Mouse (Mus musculus) liver, embryonic 14.5 days (tissue): ENCODE data around the gene Slc38a10. TPM values are rescaled to one million over a fixed set of nuclear protein-coding genes. Genes with fewer than 3 reads are reported as not detected.

ENCODE experiments used
- ATAC-seq: fragments of 200-750 bp; cut with Nextera tagmentation; 2 replicates; pipeline ENCODE4 v1.8.0; 2017; ENCODE audit warnings: moderate number of reproducible peaks, mild to moderate bottlenecking, moderate library complexity; ENCODE audit not compliant: insufficient read depth
- DNase-seq, 3 experiments: peaks; one replicate each; pipeline ENCODE4 v3.0.0-alpha.2; 2012 to 2013; ENCODE audit warnings: low read depth in 3 of 3, low spot score in 3 of 3
- H3K27ac ChIP-seq: fragments of 300-500 bp; sonication (generic); 2 replicates; pipeline ENCODE4 v1.5.1; 2014; ENCODE audit warnings: moderate library complexity, mild to moderate bottlenecking, control low read depth, inconsistent platforms
- H3K27me3 ChIP-seq: fragments of 300-500 bp; sonication (generic); 2 replicates; pipeline ENCODE4 v1.6.1; 2014; ENCODE audit warnings: mild to moderate bottlenecking, low read length, moderate library complexity; ENCODE audit not compliant: control insufficient read depth, insufficient read depth
- H3K36me3 ChIP-seq: fragments of 300-500 bp; sonication (generic); replicated peaks from 2 replicates; pipeline ENCODE4 v1.6.1; 2014; ENCODE audit warnings: low read depth; ENCODE audit not compliant: control insufficient read depth, insufficient read depth
- H3K4me1 ChIP-seq, 2 experiments: fragments of 200-500 bp in 1 of 2; fragments of 300-500 bp in 1 of 2; sonication (generic) in 1 of 2; replicated peaks; 2 replicates each; pipeline ENCODE4 v1.6.1; 2012 to 2014; ENCODE audit warnings: antibody characterized with exemption in 1 of 2, inconsistent platforms in 1 of 2, low read length in 1 of 2; ENCODE audit not compliant: control insufficient read depth in 2 of 2, insufficient read depth in 2 of 2
- H3K4me2 ChIP-seq: fragments of 300-500 bp; sonication (generic); 2 replicates; pipeline ENCODE4 v1.6.1; 2014; ENCODE audit warnings: low read depth, mild to moderate bottlenecking, control low read depth, moderate library complexity
- H3K4me3 ChIP-seq, 2 experiments: fragments of 200-500 bp in 1 of 2; fragments of 300-500 bp in 1 of 2; sonication (generic) in 1 of 2; 2 replicates each; pipeline ENCODE4 v1.5.1; 2012 to 2014; ENCODE audit warnings: low read depth in 2 of 2, low read length in 2 of 2, mild to moderate bottlenecking in 2 of 2, control low read depth in 1 of 2, inconsistent platforms in 1 of 2, moderate library complexity in 1 of 2; ENCODE audit not compliant: insufficient read depth in 1 of 2
- H3K9ac ChIP-seq: fragments of 300-500 bp; sonication (generic); replicated peaks from 2 replicates; pipeline ENCODE4 v1.6.1; 2014; ENCODE audit warnings: mild to moderate bottlenecking, control low read depth, moderate library complexity
- H3K9me3 ChIP-seq: fragments of 300-500 bp; sonication (generic); 2 replicates; pipeline ENCODE4 v1.6.1; 2016; ENCODE audit warnings: low read length, mixed read lengths; ENCODE audit not compliant: control insufficient read depth
- CTCF ChIP-seq: IDR thresholded peaks from 2 replicates; pipeline ENCODE4 v1.5.1; 2016; ENCODE audit warnings: antibody characterized with exemption, low read depth, control low read depth
- EP300 ChIP-seq: IDR thresholded peaks from 2 replicates; pipeline ENCODE4 v1.6.1; 2016; ENCODE audit warnings: antibody characterized with exemption, low read depth
- WGBS: fragments of 180-500 bp; shearing (Covaris S2); extraction: QIAGEN DNeasy Blood & Tissue Kit; methylation state at CpG from one replicate; pipeline ENCODE4 v1.1.7; 2014; ENCODE audit not compliant: insufficient replicate concordance; 5-methylcytosine and 5-hydroxymethylcytosine counted together
- polyA plus RNA-seq, 2 experiments: library from polyadenylated mRNA; depleted of rRNA in 1 of 2; stranded (reverse) in 1 of 2; unstranded in 1 of 2; fragments of >200 nt; fragmentation: Nextera tagmentation in 1 of 2; extraction: Ambion mirVana in 1 of 2; gene quantifications; 2 replicates each; pipeline versions ENCODE4 v1.2.1 to v1.2.3; 2012 to 2014

The Slc38a10 gene
- polyA plus RNA-seq, 2 experiments = 21.0 to 21.8 TPM

DNA sequence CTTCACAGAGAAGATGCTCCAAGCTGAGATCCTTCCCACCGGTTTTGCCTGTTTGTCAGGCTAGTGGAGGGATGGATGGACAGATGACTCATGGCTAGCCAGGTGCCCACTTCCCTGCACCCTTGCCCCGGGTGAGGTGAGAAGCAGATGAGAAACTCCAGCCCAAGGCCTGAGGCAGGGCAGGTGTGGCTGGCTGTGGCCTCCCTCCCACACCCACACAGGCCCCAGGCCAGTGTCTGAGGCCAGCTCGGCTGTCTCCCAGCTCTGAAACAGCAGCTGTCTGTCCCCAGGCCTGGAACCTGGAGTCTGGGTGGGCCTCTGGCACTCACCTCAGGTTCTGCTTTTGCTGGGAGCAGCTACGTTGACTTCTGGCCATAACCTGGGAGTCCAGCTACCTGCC is 24.8 kb upstream of the Slc38a10 start:
- ATAC-seq (no peak), DNase-seq (no peak)
- Histone ChIP-seq H3K4me3 (no peak overlapping the region), H3K9ac (no peak overlapping the region), H3K4me2 (no peak overlapping the region), H3K36me3 (no peaks in the 10 kb centered on the region), H3K27ac (no peak overlapping the region), H3K9me3 (no peaks in the 10 kb centered on the region), H3K4me1 (no peaks in the 10 kb centered on the region), H3K27me3 (no peaks in the 10 kb centered on the region)
- 44% methylated on average over 4 of the region's 4 CpGs for WGBS
- TF ChIP-seq CTCF (no peak), EP300 (no peak)

DNA sequence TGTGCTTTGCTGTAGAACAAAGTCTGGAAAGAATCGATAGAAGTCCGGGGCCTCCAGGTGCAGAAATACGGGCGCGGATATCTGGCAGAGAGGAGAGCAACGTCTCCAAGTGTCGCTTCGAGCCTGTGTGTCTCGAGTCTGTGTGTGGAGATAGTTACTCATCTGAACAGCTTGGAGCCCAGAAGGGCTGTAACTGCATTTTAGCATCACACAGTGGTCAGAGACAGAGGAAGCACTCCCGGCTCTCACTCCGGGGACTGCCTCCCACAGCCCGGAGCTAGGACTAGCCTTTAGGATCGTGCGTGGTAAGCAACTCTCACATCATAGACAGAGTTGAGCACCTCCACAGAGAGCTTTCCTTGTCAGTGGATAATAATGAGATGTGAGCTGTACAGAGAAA is 22.1 kb upstream of the Slc38a10 start:
- no peaks in the 10 kb centered on the region for H3K9me3 ChIP-seq
- no peak overlapping the region for H3K27ac ChIP-seq
- ATAC-seq (no peak), DNase-seq (no peak)
- H3K27me3 ChIP-seq = no peaks in the 10 kb centered on the region
- no peak overlapping the region for H3K4me3 ChIP-seq
- H3K36me3 ChIP-seq = no peaks in the 10 kb centered on the region
- H3K9ac ChIP-seq = no peak overlapping the region
- H3K4me2 ChIP-seq = no peak overlapping the region
- TF ChIP-seq CTCF (no peak), EP300 (no peak)
- H3K4me1 ChIP-seq = peaks cover 0 to 8% of the 10 kb centered on the region in 2 experiments; a peak in 2 of 4 replicates
- WGBS = 74% methylated on average over 14 of the region's 14 CpGs

DNA sequence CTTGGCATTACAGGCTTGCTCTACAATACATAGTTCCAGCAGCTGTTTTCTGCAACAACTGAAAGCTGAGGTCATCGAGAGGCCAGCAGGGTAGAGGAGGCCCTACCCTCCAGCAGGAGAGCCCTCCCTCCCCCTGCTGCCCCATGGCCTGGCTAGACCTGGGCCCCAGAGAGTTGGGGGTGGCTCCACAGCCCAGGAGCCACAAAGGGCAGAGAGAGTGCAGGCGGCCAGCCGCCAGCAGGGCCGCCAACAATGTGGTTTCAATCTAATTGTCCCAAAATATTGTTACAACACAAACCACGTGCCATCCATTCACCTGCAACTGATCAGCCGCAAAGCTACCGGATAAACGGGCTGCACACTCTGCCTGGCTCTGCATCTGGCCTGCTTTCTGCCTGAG is 20.0 kb upstream of the Slc38a10 start:
- Histone ChIP-seq H3K9me3 (no peaks in the 10 kb centered on the region), H3K27ac (no peak overlapping the region), H3K4me2 (no peak overlapping the region), H3K36me3 (no peaks in the 10 kb centered on the region), H3K27me3 (no peaks in the 10 kb centered on the region), H3K9ac (no peak overlapping the region), H3K4me1 (peaks cover 0 to 8% of the 10 kb centered on the region in 2 experiments; a peak in 2 of 4 replicates), H3K4me3 (no peak overlapping the region)
- WGBS = 44% methylated on average over 8 of the region's 8 CpGs
- DNase-seq (no peak), ATAC-seq (0 out of 2 replicates have a peak, but pooled peaks have one; percentile 32)
- TF ChIP-seq EP300 = no peak
- TF ChIP-seq CTCF = no peak

DNA sequence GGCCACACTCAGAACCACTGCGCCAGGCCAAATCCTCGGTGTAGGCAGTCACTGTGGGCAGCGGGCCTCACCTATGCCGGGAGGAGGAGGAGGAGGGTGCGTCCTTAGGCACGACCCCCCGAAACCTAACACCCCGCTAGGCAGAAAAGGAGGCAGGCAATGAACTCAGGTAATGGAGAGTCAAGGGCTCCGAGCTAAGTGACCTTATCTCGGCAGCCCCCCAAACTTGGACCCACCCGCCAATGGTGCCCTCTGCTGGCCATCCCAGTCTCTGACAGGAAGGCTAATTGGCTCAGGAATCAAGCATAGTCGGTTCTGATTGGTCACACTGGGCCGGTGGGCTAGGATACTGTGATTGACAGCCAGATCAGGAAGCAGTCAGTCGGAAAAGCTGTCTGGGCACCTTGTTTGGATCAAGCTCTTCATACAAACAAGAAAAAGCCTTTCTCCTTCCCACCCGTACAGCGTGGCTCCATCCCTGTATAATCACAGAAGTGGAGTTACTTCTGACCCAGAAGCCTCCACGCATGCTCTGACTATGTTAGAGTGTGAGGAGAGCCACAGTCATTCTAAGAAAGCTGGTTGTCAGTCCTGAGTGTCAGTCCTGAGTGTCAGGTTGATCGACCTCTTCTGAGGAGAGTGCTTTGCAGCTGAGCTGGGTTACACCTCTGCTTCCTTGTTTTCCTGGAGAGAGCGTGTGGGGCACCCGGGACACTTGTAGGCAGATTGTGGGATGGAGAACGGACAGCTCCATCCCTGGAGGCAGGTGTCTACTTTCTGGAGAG is 18.3 kb upstream of the Slc38a10 start:
- peak in 1 of 3 experiments; percentile 22 for DNase-seq
- Histone ChIP-seq H3K36me3 (no peaks in the 10 kb centered on the region), H3K9ac (no peak overlapping the region), H3K27me3 (no peaks in the 10 kb centered on the region), H3K4me2 (peak overlapping the region; percentile 37), H3K4me3 (peak overlapping the region in 1 of 2 experiments; percentile 16; a peak in 1 of 4 replicates), H3K4me1 (peaks cover 0 to 8% of the 10 kb centered on the region in 2 experiments; a peak in 2 of 4 replicates), H3K9me3 (no peaks in the 10 kb centered on the region), H3K27ac (no peak overlapping the region)
- TF ChIP-seq EP300 (no peak), CTCF (peak; percentile 83)
- 29% methylated on average over 21 of the region's 21 CpGs for WGBS
- peak; percentile 50; the same call in 1 of the 2 replicates for ATAC-seq

DNA sequence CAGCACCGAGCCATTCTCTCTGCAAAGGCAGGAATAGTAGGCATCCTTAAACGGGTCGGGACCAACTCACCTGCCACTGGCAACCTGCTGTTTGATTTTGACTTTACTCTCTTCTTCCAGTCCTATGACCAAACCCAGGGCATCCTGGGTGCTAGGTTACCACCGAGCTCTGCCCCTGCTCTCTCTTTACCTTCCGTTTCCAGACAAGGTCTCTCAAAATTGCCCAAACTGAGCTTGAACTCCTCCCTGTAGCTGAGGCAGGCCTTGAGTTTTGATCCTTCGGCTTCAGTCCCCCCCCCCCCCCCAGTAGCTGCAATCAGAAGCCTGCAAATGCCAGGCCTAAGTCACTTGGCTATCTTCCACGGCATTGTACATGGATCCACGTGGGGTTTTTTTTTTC is 17.4 kb upstream of the Slc38a10 start:
- WGBS = 78% methylated on average over 8 of the region's 8 CpGs
- DNase-seq = no peak

More for the DNA sequence above, 17.4 kb upstream of the Slc38a10 start:
- Histone ChIP-seq H3K4me1 (peaks cover 0 to 8% of the 10 kb centered on the region in 2 experiments; a peak in 2 of 4 replicates), H3K27me3 (no peaks in the 10 kb centered on the region), H3K4me2 (no peak overlapping the region), H3K4me3 (no peak overlapping the region), H3K36me3 (no peaks in the 10 kb centered on the region), H3K9ac (no peak overlapping the region), H3K9me3 (no peaks in the 10 kb centered on the region), H3K27ac (no peak overlapping the region)
- TF ChIP-seq EP300 = no peak
- no peak for TF ChIP-seq CTCF
- ATAC-seq = no peak
